Mouse (Mus musculus) liver, embryonic 14.5 days (tissue): ENCODE results near the gene Ptn. TPM values are rescaled to one million over a fixed set of nuclear protein-coding genes. Genes with fewer than 3 reads are reported as not detected.

Experiments
- ATAC-seq: fragments of 200-750 bp; cut with Nextera tagmentation; 2 replicates; pipeline ENCODE4 v1.8.0; 2017; ENCODE audit warnings: moderate number of reproducible peaks, mild to moderate bottlenecking, moderate library complexity; ENCODE audit not compliant: insufficient read depth
- DNase-seq, 3 experiments: peaks; one replicate each; pipeline ENCODE4 v3.0.0-alpha.2; 2012 to 2013; ENCODE audit warnings: low read depth in 3 of 3, low spot score in 3 of 3
- H3K27ac ChIP-seq: fragments of 300-500 bp; sonication (generic); 2 replicates; pipeline ENCODE4 v1.5.1; 2014; ENCODE audit warnings: moderate library complexity, mild to moderate bottlenecking, control low read depth, inconsistent platforms
- H3K27me3 ChIP-seq: fragments of 300-500 bp; sonication (generic); 2 replicates; pipeline ENCODE4 v1.6.1; 2014; ENCODE audit warnings: mild to moderate bottlenecking, low read length, moderate library complexity; ENCODE audit not compliant: control insufficient read depth, insufficient read depth
- H3K36me3 ChIP-seq: fragments of 300-500 bp; sonication (generic); replicated peaks from 2 replicates; pipeline ENCODE4 v1.6.1; 2014; ENCODE audit warnings: low read depth; ENCODE audit not compliant: control insufficient read depth, insufficient read depth
- H3K4me1 ChIP-seq, 2 experiments: fragments of 200-500 bp in 1 of 2; fragments of 300-500 bp in 1 of 2; sonication (generic) in 1 of 2; replicated peaks; 2 replicates each; pipeline ENCODE4 v1.6.1; 2012 to 2014; ENCODE audit warnings: antibody characterized with exemption in 1 of 2, inconsistent platforms in 1 of 2, low read length in 1 of 2; ENCODE audit not compliant: control insufficient read depth in 2 of 2, insufficient read depth in 2 of 2
- H3K4me2 ChIP-seq: fragments of 300-500 bp; sonication (generic); 2 replicates; pipeline ENCODE4 v1.6.1; 2014; ENCODE audit warnings: low read depth, mild to moderate bottlenecking, control low read depth, moderate library complexity
- H3K4me3 ChIP-seq, 2 experiments: fragments of 200-500 bp in 1 of 2; fragments of 300-500 bp in 1 of 2; sonication (generic) in 1 of 2; 2 replicates each; pipeline ENCODE4 v1.5.1; 2012 to 2014; ENCODE audit warnings: low read depth in 2 of 2, low read length in 2 of 2, mild to moderate bottlenecking in 2 of 2, control low read depth in 1 of 2, inconsistent platforms in 1 of 2, moderate library complexity in 1 of 2; ENCODE audit not compliant: insufficient read depth in 1 of 2
- H3K9ac ChIP-seq: fragments of 300-500 bp; sonication (generic); replicated peaks from 2 replicates; pipeline ENCODE4 v1.6.1; 2014; ENCODE audit warnings: mild to moderate bottlenecking, control low read depth, moderate library complexity
- H3K9me3 ChIP-seq: fragments of 300-500 bp; sonication (generic); 2 replicates; pipeline ENCODE4 v1.6.1; 2016; ENCODE audit warnings: low read length, mixed read lengths; ENCODE audit not compliant: control insufficient read depth
- CTCF ChIP-seq: IDR thresholded peaks from 2 replicates; pipeline ENCODE4 v1.5.1; 2016; ENCODE audit warnings: antibody characterized with exemption, low read depth, control low read depth
- EP300 ChIP-seq: IDR thresholded peaks from 2 replicates; pipeline ENCODE4 v1.6.1; 2016; ENCODE audit warnings: antibody characterized with exemption, low read depth
- WGBS: fragments of 180-500 bp; shearing (Covaris S2); extraction: QIAGEN DNeasy Blood & Tissue Kit; methylation state at CpG from one replicate; pipeline ENCODE4 v1.1.7; 2014; ENCODE audit not compliant: insufficient replicate concordance; 5-methylcytosine and 5-hydroxymethylcytosine counted together
- polyA plus RNA-seq, 2 experiments: library from polyadenylated mRNA; depleted of rRNA in 1 of 2; stranded (reverse) in 1 of 2; unstranded in 1 of 2; fragments of >200 nt; fragmentation: Nextera tagmentation in 1 of 2; extraction: Ambion mirVana in 1 of 2; gene quantifications; 2 replicates each; pipeline versions ENCODE4 v1.2.1 to v1.2.3; 2012 to 2014

The Ptn gene
- polyA plus RNA-seq, 2 experiments: 7.9 to 9.4 TPM

DNA sequence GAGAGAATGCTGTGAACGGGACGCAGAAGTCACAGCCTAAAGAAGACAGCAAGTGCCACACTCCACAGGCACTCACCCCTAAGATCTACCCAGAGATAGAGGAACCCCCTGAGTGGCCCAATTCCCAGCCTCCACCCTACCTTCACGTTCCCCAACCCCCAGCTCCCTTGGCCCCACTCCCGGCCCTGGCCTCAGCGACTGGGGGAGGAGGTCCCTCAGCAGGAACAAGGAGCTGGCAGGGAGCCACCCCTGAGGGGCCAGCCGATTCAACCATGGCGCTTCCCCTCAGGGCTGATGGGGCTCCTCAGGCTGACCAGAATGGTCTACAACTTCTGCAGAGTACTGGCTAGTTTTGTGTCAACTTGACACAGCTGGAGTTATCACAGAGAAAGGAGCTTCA, 81.9 kb downstream of the Ptn start:
- Histone ChIP-seq H3K27ac (no peak overlapping the region), H3K9ac (no peak overlapping the region), H3K4me2 (no peak overlapping the region), H3K4me1 (no peaks in the 10 kb centered on the region), H3K27me3 (no peaks in the 10 kb centered on the region), H3K4me3 (no peak overlapping the region), H3K36me3 (no peaks in the 10 kb centered on the region), H3K9me3 (no peaks in the 10 kb centered on the region)
- DNase-seq: no peak
- ATAC-seq: no peak
- TF ChIP-seq CTCF (no peak), EP300 (no peak)
- WGBS: 51% methylated on average over 7 of the region's 7 CpGs

GRCm38 (mm10) chr6:36725509-36726160, 84.4 kb downstream of the Ptn start:
- Histone ChIP-seq H3K4me1 (no peaks in the 10 kb centered on the region), H3K4me3 (no peak overlapping the region), H3K36me3 (no peaks in the 10 kb centered on the region), H3K4me2 (no peak overlapping the region), H3K9me3 (no peaks in the 10 kb centered on the region), H3K27ac (no peak overlapping the region), H3K9ac (no peak overlapping the region), H3K27me3 (no peaks in the 10 kb centered on the region)
- 50% methylated on average over 3 of the region's 3 CpGs for WGBS
- TF ChIP-seq EP300 (no peak), CTCF (no peak)
- ATAC-seq (no peak), DNase-seq (no peak)

- Histone ChIP-seq H3K4me1 (no peaks in the 10 kb centered on the region), H3K9ac (no peak overlapping the region), H3K27ac (no peak overlapping the region), H3K9me3 (no peaks in the 10 kb centered on the region), H3K36me3 (no peaks in the 10 kb centered on the region), H3K27me3 (no peaks in the 10 kb centered on the region), H3K4me3 (no peak overlapping the region), H3K4me2 (no peak overlapping the region)
- WGBS: 52% methylated on average over 5 of the region's 5 CpGs
- no peak for DNase-seq
- TF ChIP-seq CTCF (no peak), EP300 (no peak)
- no peak for ATAC-seq
These were observed 87.1 kb downstream of the Ptn start for GRCm38 (mm10) chr6:36722769-36723549.

DNA sequence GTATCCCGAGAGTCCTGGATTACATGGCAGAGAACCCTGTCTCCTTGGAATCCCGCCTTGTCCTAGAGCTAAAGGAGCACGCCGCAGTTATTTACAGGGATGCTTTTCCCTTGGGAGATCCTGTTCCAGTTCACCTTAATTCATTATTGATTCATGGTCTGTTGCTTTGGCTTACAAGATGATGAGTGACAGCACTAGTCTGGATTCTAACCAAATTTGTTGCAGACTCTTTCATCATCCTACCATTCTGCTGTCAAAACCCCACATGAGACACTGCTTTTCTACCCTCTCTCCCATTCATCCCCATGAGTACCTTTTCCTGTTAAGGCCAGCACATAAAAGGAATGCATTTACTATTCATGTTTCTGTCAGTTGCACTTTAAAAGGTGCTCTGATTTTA, 96.7 kb downstream of the Ptn start:
- no peaks in the 10 kb centered on the region for H3K36me3 ChIP-seq
- H3K9ac ChIP-seq: no peak overlapping the region
- no peak for ATAC-seq
- no peak overlapping the region for H3K4me3 ChIP-seq
- H3K27me3 ChIP-seq: no peaks in the 10 kb centered on the region
- no peak overlapping the region for H3K4me2 ChIP-seq
- H3K9me3 ChIP-seq: no peaks in the 10 kb centered on the region
- no peaks in the 10 kb centered on the region for H3K4me1 ChIP-seq
- TF ChIP-seq EP300 (no peak), CTCF (no peak)
- H3K27ac ChIP-seq: no peak overlapping the region
- no peak for DNase-seq
- 70% methylated on average over 4 of the region's 4 CpGs for WGBS

GRCm38 (mm10) chr6:36695481-36695880, 114.5 kb downstream of the Ptn start:
- Histone ChIP-seq H3K4me1 (no peaks in the 10 kb centered on the region), H3K36me3 (no peaks in the 10 kb centered on the region), H3K9ac (no peak overlapping the region), H3K27ac (no peak overlapping the region), H3K9me3 (no peaks in the 10 kb centered on the region), H3K4me2 (no peak overlapping the region), H3K27me3 (no peaks in the 10 kb centered on the region), H3K4me3 (no peak overlapping the region)
- WGBS: 43% methylated on average over 3 of the region's 3 CpGs
- no peak for TF ChIP-seq EP300
- TF ChIP-seq CTCF: no peak
- no peak for ATAC-seq
- no peak for DNase-seq
